Mouse (Mus musculus) adrenal gland (tissue): ENCODE data around the gene Mrgpre.

ENCODE experiments used
- intact Hi-C: fragments of 180-260 bp; cut with DNase I; formaldehyde crosslinking; loops from one replicate; pipeline ENCODE4 v1.15.1; 2025
- long read RNA-seq, 2 experiments: library from polyadenylated mRNA; unstranded; transcript quantifications; one replicate each; pipeline ENCODE4 v2.0.0; 2020; ENCODE audit warnings: borderline replicate concordance in 1 of 2; ENCODE audit not compliant: insufficient replicate concordance in 1 of 2

Mrgpre gene
- long read RNA-seq, experiment 1: 0 reads
- long read RNA-seq, experiment 2, partial matches to known transcripts: 0 of 1 reads
- long read RNA-seq, experiment 2, other reads (novel, unspliced or antisense): 1 of 1 reads

DNA sequence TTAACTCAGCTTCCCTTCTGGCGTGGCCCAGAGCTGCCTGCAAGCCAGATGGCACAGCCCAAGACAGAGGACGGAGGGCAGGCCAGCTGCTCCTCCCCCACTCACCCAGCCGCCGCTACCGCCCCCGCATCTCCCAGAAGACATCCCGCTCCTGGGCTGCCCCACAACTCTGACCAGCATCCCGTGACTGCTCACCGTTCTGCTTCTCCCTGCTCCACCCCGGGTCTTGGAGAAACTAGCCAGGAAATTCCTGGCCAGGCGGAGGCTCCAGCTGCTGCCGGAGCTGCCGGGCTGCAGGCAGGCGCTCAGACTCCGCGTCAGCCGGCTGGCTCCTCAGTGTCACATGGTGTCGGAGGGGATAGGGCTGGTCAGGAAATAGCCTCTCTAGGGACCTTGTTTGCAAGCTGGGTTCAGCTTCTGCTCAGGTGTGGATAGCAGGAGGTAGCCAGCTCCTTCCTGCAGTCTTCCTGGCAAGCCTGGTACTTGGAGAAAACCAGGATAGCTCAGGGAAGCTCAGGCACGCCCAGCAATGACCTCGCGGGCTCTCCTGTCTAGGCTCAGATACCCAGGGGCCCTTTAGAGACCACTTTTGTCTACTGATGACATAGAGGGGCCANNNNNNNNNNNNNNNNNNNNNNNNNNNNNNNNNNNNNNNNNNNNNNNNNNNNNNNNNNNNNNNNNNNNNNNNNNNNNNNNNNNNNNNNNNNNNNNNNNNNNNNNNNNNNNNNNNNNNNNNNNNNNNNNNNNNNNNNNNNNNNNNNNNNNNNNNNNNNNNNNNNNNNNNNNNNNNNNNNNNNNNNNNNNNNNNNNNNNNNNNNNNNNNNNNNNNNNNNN is at the start of gene Mrgpre:
Gene Mrgpre (minus strand): TSS at position 505 of the 834 bp plus-strand sequence.
- intact Hi-C loops: no loop called here

DNA sequence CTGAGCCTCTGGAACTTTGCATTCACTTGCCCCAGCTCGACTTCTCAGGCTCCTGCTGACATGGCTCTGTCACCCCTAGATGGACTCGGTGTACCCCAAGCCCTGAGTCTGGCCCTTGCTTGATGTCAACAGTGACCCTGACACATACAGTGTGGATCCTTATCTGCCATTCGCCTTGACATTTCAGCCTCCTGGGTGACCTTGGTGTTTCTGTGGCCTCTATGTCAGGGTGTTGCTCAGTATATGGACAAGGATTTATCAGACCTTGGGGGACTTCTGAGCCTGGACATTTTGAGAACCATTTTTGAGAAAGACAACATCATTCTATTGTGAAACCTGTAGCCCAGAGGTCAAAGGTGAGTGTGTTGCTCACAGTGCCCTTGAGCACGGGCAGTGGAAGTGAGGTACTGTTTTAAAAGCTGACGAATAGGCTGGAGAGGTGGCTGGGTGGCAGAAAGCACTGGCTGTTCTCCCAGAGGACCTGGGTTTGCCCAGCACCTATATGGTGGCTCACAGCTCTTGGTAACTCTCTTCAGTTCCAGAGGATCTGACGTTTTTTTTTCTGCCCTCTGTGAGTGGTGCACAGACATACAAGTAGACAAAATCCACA is 49.4 kb upstream of the Mrgpre start:
- intact Hi-C loops: no loop called here

DNA sequence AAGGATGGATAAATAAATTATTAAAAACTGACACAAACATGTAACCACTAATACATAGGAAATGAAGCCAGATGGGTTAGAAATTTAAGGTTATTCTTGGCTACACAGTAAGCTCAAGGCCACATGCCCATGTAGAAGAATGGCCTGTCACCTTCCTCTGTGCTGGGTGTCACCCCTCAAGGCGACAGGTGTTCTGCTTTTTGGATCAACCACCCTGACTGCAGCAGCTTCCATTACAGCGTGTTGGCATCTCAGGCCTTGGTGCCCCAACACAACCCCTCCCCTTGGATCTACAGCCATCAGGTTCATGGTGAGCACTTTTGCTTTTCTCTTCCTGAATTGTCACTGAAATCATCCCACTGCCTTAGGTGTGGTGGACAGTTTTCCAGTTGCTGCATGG is 48.3 kb upstream of the Mrgpre start:
- intact Hi-C loops: no loop called here

DNA sequence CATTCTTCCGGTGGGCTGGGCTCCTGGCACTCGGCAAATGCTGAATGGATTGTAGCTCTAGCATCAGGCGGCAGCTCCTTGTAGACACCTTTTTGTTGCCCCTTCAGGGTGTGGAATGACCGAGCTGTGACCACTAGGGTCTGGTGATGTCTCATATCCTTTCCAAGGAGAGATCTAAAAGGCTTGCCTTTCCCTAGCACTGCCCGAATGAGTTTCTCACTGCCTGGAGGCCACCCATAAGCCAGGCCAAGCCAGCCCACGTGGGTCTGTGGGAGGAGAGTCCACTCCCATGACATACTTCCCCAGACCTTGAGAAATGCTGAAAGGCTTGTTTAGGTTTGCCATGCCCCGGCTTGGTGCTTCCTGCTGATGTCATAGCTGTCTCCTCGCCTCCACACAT is 47.9 kb upstream of the Mrgpre start:
- intact Hi-C loops: no loop called here

DNA sequence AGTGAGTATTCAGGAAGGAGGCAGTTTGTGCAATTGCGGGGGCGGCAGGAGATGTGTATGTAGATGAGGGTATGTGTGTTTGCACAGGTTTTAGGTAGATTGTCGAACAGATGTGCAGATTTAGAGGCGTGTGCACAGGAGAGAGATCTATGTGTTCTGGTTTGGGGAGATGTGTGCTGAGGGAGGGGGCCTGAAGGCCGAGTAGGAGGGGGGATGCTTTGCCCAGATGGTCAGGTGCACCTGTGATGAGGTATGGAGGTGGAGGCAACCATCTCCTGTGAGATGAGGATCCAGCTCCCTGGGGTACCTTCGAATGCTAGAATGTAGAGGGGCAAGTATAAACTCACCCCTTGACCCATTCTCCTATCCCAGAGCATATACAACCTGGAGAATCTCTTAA is 46.1 kb upstream of the Mrgpre start:
- intact Hi-C loops: no loop called here

DNA sequence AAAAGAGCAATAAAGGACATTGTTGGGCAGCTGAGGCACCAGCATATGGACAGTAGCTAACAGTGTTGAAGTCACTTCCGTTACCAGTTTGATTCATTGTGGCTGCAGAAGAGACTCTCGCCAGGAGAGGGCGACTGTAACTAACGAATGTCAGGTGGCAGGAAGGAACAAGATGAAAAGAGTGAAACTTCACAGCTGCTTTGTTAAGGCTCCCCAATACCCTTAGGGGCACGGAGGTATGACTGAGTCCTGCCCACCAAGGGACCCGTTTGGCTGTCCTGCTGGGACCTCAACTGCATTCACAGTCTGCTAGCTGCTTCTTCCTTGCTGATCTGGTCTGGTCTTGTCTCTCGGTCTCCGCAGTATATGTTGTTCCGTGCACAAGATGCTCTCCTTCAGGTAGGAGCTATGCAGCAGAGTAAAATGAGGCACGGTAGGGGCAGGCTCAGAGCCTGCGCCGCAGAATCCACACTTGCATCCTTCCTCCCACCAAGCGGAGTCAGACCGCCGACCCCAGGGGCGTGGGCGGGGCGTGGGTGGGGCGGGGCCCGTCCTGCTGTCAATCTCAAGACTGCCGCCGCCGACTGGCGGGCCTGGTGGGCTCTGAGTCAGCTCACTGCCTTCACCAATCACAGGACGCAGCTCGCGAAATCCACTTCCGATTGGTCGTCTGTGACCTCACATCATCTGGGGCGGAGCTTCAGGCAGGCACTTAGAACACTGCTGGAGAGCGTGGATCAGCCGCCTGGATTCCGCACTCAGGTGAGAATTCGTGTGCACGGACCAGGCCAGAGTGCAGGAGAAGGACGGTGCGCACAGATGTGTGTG is 45.4 kb upstream of the Mrgpre start:
- intact Hi-C loops: no loop called here

DNA sequence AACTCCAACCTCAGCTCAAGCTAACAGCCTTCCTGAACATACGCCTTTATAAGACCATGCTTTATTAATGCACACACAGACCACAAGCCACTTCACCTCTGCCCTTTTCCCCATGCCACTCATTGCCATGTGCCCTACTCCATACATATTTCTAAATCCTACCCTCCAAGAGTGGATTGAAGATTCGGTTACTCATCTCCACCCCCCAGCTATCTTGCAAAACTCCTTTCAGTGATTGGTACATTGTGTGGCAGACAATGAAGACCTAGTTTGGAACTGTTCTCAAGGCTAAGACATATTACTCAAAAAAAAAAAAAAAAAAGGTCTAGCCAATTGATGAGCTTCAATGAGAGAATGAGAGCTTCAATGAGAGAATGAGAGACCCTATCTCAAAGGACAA is 42.7 kb upstream of the Mrgpre start:
- intact Hi-C loops: no loop called here

DNA sequence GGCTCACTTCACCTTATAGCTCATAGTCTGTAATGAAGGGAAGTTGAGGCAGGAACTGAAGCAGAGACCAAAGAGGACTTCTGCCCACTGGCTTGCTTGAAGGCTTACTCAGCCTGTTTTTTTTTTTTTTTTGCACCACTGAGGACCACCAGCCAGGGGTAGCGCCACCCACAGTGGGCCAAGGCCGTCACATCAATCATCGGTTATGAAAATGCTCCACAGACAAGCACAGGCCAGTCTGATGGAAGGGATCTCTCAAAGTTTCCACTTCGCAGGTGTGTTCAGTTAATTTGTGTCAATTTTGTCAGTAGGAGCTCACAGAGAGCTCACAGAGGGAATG is 38.9 kb upstream of the Mrgpre start:
- intact Hi-C loops: loop anchor here (5.0 kb wide), 1 partner anchor 84 kb away; no protein-coding TSS in a partner anchor

DNA sequence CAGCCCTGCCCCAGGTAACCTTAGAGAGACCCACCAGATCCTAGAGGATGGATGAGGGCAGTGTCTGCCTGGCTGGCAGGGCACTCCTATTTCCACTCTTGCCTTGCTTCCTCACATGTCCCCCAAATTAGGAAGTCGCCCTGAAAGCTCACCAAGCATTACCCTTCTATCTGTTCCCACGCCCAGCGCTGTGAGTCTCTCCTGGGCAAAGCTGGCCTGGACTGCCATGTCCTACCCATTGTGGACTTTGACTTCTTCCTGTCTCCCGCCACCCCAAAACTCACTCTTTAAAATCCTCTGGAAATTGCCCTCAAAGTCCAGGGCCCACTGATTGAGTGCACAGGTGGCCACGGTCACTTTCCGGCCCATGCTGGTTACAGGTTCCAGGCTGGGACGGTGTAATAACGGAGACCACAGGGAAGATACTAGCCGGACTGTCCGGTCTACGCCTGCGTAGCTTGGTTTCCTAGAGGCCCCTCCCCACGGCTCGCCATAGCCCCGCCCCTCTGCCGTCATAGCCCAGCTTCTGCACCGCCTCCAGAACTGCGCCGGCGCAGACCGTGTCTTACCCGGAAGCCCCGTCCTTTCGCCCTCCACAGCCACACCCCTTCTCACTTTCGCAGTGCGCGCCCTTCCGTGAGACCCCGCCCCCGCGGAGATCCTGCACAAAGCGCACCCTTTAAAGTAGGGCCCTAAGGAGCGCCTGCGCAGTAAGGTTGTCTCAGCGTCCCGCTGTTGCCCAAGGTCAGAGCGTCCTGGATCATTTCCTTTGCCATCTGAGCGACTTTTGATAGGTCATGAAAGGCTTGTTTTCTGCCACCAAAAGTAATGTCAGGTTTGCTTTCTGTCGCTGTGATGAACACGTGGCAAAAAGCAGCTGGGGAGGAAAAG is 38.3 kb upstream of the Mrgpre start, which contains the start of the genes Nadsyn1 and Dhcr7:
Gene Nadsyn1 (minus strand): TSS at position 475 of the 891 bp plus-strand sequence.
Gene Dhcr7 (plus strand): TSS at position 771 of the 891 bp plus-strand sequence.
- intact Hi-C loops: loop anchor here (5.0 kb wide), 1 partner anchor 85 kb away; no protein-coding TSS in a partner anchor

DNA sequence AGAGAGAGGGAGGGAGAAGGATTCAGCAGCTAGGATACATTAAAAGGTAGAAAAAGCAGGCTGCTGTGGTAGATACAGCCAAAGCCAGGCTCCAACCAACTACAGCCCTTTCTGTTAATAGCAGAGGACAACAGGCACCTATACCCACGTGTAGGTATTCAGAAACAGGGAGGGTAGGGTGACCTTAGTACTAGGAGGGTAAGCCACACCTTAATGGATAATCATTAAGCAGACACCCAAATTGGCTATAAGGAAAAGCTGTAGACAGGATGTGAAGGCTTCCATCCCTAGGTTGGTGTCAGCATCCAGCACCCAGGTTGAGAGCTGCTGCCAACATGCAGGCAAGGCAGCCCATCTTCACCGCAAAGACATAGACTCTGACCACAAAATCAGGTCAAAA is 36.9 kb upstream of the Mrgpre start:
- intact Hi-C loops: loop anchor here (5.0 kb wide), 1 partner anchor 86 kb away; no protein-coding TSS in a partner anchor

DNA sequence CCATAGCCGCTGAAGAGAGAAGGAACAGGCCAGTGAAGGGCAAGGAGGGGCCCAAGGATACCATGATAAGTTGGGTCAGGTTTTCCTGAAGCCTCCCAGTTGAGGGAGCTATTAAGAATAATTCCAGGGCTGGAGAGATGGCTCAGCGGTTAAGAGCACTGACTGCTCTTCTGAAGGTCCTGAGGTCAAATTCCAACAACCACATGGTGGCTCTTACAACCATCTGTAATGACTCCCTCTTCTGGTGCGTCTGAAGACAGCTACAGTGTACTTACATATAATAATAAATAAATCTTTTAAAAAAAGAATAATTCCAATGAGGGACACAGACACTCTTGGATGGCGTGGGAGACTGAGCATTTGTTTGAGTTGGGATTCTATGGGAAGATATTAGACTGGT is 34.9 kb upstream of the Mrgpre start:
- intact Hi-C loops: no loop called here

DNA sequence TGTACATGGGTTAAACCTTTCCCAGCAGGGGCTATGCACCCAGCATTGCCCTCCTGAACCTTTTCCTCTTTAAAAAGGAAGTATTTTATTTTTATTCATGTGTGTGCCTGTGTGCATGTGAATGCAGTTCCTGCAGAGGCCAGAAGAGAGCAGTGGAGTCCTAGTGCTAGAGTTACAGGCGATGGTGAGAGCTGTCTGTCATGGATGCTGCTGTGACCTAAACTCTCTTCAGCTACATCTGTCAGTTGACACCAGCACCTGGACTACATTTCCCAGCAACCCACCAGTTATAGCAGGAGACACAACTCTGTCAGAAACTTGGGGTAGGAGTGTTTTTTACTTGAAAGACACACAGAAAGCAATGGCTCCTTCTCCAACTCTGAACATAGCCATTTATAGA is 24.6 kb upstream of the Mrgpre start:
- intact Hi-C loops: loop anchor here (10.0 kb wide), 1 partner anchor 266 kb away; no protein-coding TSS in a partner anchor

DNA sequence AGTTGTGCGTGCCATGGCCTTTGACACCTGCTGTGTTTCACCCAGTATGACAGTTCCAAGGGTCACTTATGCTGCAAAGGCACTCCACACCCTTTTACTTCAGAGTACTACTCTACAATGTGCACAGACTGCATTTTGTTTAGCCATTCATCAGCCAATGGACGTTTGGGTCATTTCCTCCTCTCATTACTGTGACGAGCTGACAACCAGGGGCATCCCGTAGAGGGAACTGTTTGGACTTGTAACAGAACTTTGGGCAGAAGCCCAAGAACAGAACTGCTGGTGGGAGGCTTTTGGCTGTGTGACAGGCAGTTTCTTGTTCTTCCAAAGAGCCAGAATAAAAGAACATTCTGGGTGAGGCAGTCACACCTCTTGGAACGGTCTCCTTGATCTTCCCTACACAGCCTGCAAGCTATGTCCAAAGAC is 20.9 kb upstream of the Mrgpre start:
- intact Hi-C loops: loop anchor here (10.0 kb wide), 1 partner anchor 270 kb away; no protein-coding TSS in a partner anchor

DNA sequence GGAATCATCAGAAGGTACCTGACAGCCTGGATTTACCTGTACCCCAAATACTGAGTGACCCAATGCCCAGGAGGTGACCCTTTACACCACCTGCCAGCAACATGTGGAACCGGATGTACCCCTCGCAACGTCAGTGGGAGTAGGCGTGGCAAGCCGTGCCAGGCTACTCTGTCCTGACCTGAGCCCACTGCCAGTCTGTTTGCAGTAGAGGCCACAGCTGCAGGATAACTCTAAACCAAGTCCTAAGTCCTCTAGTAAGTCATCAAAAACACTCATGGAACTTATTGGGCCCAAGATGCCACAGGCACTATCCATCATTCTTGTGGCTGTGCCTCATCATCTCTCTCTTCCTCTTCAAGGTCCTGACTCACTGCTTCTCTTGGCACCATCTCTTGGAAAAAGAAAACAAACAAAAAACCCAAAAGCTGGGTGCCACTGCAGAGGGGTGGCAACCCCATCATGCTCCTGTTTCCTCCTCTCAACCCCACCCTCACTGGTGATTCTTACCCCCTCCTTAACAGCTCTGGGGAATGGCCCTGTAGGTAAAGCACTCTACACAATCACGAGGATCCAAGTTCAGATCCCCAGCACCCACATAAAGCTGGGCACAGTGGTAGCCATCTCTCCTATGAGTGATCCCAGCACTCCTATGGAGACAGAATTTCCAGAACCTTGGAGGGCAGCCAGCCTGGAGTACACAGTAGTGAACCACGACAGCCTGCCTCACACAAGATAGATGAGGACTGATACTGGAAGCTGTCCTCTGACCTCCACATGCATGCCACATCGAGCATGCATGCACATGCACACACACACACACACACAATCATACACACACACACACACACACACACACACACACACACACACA is 17.1 kb upstream of the Mrgpre start:
- intact Hi-C loops: loop anchor here (10.0 kb wide), 1 partner anchor 273 kb away; no protein-coding TSS in a partner anchor

DNA sequence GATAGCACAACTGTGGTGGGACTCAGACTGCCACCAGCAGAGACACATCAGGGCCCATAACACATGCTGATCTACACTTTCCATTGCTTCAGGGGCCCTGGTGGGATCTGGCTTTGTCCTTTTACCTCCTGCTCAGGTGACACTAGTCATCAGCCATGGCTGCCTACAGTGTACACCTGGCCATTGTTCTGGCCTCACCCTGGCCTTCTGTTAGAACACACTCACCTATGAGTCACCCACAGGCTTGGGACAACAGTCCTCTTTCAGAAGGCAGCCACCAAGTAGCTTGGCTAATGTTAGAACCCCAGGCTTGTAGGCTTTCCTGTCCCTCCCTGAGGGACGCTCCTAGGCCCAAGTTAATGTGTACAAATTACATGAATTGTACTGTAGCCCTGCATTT is 16.5 kb upstream of the Mrgpre start:
- intact Hi-C loops: loop anchor here (10.0 kb wide), 1 partner anchor 274 kb away; no protein-coding TSS in a partner anchor

DNA sequence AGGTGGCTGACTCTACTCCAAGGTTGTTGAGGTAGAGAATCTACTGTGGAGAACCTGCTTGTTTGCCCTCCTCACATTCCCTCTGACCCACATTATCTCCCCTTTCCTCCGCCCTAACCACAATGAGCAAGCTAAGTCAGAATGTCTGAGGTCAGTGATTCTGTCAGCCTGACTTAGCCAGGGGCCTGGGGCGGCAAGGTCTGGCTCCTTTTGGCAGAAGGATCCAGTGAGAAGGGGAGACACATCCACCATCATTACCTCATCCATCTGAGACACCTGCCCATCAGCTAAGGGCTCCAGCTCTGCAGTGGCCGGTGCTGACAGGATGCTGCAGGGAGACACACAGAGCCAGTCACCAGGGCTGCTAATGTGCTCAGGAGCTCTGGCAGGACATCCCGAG is 14.5 kb upstream of the Mrgpre start:
- intact Hi-C loops: no loop called here

DNA sequence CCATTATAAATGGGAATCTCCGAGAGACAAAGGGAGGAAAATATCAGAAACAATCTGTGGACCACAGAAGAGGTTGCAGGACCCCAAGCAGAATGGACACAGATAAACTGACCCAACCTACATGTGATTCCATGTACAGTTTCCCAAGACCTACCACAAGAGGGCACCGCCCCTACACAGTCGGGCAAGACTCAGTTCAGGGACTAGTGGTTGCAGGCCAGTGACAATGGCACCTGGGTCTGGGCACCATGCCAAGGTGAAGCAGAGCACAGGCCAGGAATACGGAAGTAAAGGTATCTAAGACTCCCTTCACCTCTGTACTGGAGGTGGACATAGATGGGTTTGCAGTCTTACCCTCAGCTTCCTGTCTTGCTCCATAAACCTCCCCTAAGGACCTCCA is 8.8 kb upstream of the Mrgpre start:
- intact Hi-C loops: no loop called here

DNA sequence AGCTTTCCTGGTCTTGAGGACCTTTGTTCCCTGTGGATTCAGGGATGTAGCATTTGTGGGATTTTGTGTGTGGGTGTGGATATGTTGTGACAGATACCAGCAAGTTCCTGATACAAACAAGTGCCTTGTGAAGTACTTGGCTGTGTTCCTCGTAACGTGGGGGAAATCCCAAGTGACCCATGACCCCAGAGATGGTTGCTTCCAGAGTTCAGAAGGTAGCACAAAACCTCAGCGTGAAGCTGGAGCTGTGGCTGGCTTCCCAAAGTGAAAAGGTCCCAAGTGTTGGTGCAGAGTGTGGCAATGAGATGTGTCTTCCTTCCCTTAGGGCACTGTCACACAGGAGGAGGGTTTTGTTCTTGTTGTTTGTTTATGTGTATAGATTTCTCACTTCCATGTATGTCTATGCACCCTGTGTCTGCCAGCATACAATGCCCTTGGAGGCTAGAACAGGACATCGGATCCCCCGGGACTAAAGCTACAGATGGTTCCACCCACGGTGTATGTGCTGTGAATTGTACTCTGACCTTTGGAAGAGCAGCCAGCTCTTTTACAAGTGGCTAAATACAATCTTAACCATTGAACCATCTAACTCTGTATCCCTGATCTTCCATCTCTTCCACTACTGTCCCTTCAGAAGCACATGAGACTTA is 8.2 kb upstream of the Mrgpre start:
- intact Hi-C loops: no loop called here
